Mouse (Mus musculus): ENCODE results near the gene Uvssa.

- TF ChIP-seq POLR2A (IDR thresholded peaks at IDR 0.05; ENCODE audit: insufficient read length, low read depth) (no peak), POLR2AphosphoS2 (IDR thresholded peaks at IDR 0.05; ENCODE audit: insufficient read length, low read depth) (no peak), TCF3 (IDR thresholded peaks at IDR 0.05; ENCODE audit: insufficient read length, low read depth) (no peak), TCF12 (IDR thresholded peaks at IDR 0.05; ENCODE audit: insufficient read depth, poor library complexity, severe bottlenecking) (no peak), USF1 (IDR thresholded peaks at IDR 0.05; ENCODE audit: low read depth) (no peak), MYOG (IDR thresholded peaks at IDR 0.05; ENCODE audit: control insufficient read depth in 1 of 3, insufficient read depth in 1 of 3, insufficient read length in 2 of 3, low read depth in 2 of 3) (no peak), MYOD1 (IDR thresholded peaks at IDR 0.05; ENCODE audit: control insufficient read depth in 1 of 3, insufficient read length in 2 of 3, low read depth in 2 of 3) (no peak), CEBPB (IDR thresholded peaks at IDR 0.05; ENCODE audit: insufficient read depth, poor library complexity, severe bottlenecking) (no peak)
Measured at GRCm38 (mm10) chr5:33334381-33335272, 43.7 kb upstream of the Uvssa start.

Data from myocyte (in vitro differentiated cells).